Mouse (Mus musculus): ENCODE measurements around the gene Actl7a. TPM values are rescaled to one million over a fixed set of nuclear protein-coding genes. Genes with fewer than 3 reads are reported as not detected.

Actl7a gene
- not detected in 2 replicates for polyA plus RNA-seq (2012; rRNA removed)

- DNase-seq (ENCODE audit: low read depth, low spot score) = no peak
- WGBS = 95% methylated on average over 21 of the region's 21 CpGs
Observed at GRCm38 (mm10) chr4:56743363-56744195, at the start of gene Actl7a. TSS of gene Actl7a (plus strand) at chr4:56743413.

- 83% methylated on average over 7 of the region's 7 CpGs for WGBS
- no peak for DNase-seq (ENCODE audit: low read depth, low spot score)
Observed at GRCm38 (mm10) chr4:56696401-56696800, 46.8 kb upstream of the Actl7a start.

GRCm38 (mm10) chr4:56698671-56699070 is 44.5 kb upstream of the Actl7a start:
- no peak for DNase-seq (ENCODE audit: low read depth, low spot score)
- 44% methylated on average over 5 of the region's 5 CpGs for whole genome bisulfite sequencing

- DNase-seq (ENCODE audit: low read depth, low spot score) = no peak
- 26% methylated on average over 10 of the region's 10 CpGs for WGBS
Observed at GRCm38 (mm10) chr4:56702234-56702633, 41.0 kb upstream of the Actl7a start.

- WGBS = 83% methylated on average over 3 of the region's 3 CpGs
- DNase-seq (ENCODE audit: low read depth, low spot score) = no peak
Observed at GRCm38 (mm10) chr4:56713155-56713554, 30.1 kb upstream of the Actl7a start.

- DNase-seq (ENCODE audit: low read depth, low spot score) = no peak
- WGBS = 49% methylated on average over 5 of the region's 5 CpGs
Observed at GRCm38 (mm10) chr4:56716801-56717200, 26.4 kb upstream of the Actl7a start.

- DNase-seq (ENCODE audit: low read depth, low spot score) = no peak
- 73% methylated on average over 3 of the region's 3 CpGs for WGBS
Observed at GRCm38 (mm10) chr4:56717932-56718331, 25.3 kb upstream of the Actl7a start.

- no peak for DNase-seq (ENCODE audit: low read depth, low spot score)
- WGBS = 72% methylated on average over 12 of the region's 12 CpGs
Observed at GRCm38 (mm10) chr4:56718573-56719442, 24.4 kb upstream of the Actl7a start.

GRCm38 (mm10) chr4:56719456-56719855 is 23.8 kb upstream of the Actl7a start:
- 64% methylated on average over 9 of the region's 9 CpGs for WGBS
- DNase-seq (ENCODE audit: low read depth, low spot score) = no peak

- whole genome bisulfite sequencing = 68% methylated on average over 9 of the region's 9 CpGs
- no peak for DNase-seq (ENCODE audit: low read depth, low spot score)
Observed at GRCm38 (mm10) chr4:56720403-56720802, 22.8 kb upstream of the Actl7a start.

- DNase-seq (ENCODE audit: low read depth, low spot score) = no peak
- 32% methylated on average over 3 of the region's 3 CpGs for WGBS
Observed at GRCm38 (mm10) chr4:56721469-56721868, 21.7 kb upstream of the Actl7a start.

- no peak for DNase-seq (ENCODE audit: low read depth, low spot score)
- WGBS = 31% methylated on average over 6 of the region's 6 CpGs
Observed at GRCm38 (mm10) chr4:56722346-56722745, 20.9 kb upstream of the Actl7a start.

- 85% methylated on average over 6 of the region's 6 CpGs for WGBS
- DNase-seq (ENCODE audit: low read depth, low spot score) = no peak
Observed at GRCm38 (mm10) chr4:56723237-56723636, 20.0 kb upstream of the Actl7a start.

- no peak for DNase-seq (ENCODE audit: low read depth, low spot score)
- 64% methylated on average over 8 of the region's 8 CpGs for WGBS
Observed at GRCm38 (mm10) chr4:56725839-56726238, 17.4 kb upstream of the Actl7a start.

- DNase-seq (ENCODE audit: low read depth, low spot score) = no peak
- WGBS = 84% methylated on average over 18 of the region's 18 CpGs
Observed at GRCm38 (mm10) chr4:56740020-56740485, 3.2 kb upstream of the Actl7a start, which contains the start of gene Gm26657. TSS of gene Gm26657 (plus strand) at chr4:56740070.

GRCm38 (mm10) chr4:56740611-56741010 is 2.6 kb upstream of the Actl7a start:
- no peak for DNase-seq (ENCODE audit: low read depth, low spot score)
- WGBS = 96% methylated on average over 20 of the region's 20 CpGs

GRCm38 (mm10) chr4:56741041-56741493 is 2.1 kb upstream of the Actl7a start, which contains the start of gene Actl7b:
TSS of gene Actl7b (minus strand) at chr4:56741443.
- DNase-seq (ENCODE audit: low read depth, low spot score) = no peak
- 93% methylated on average over 13 of the region's 13 CpGs for WGBS

GRCm38 (mm10) chr4:56742698-56743097 is 515 bp upstream of the Actl7a start:
- no peak for DNase-seq (ENCODE audit: low read depth, low spot score)
- 84% methylated on average over 4 of the region's 4 CpGs for WGBS

- DNase-seq (ENCODE audit: low read depth, low spot score) = no peak
- 86% methylated on average over 2 of the region's 2 CpGs for WGBS
Observed at GRCm38 (mm10) chr4:56746345-56746744, 3.1 kb downstream of the Actl7a start.

GRCm38 (mm10) chr4:56747456-56747855 is 4.2 kb downstream of the Actl7a start:
- 96% methylated on average over 9 of the region's 9 CpGs for WGBS
- DNase-seq (ENCODE audit: low read depth, low spot score) = no peak

All from large intestine, adult 2 months (tissue).